In the genomic region with DNA sequence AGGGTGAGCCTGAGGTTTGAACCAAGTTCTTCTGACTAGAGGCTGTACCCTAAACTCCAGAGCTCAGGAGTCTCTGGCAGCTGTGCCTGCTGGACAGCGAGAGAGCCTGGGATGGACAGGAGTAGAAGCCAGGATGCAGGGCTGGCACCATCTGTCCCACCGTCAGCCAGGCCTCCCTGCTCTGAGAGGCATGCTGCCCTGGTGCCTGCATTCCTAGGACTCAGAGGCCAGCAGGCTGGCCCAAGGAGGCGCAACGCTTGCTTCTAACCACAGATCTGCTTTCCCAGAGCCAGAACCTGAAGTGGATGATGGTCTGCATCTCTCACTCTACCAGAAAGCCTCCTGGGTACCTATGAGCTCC, we compare ENCODE assay signal across 15 mouse cellular contexts.
DNase-seq lines count a peak whose midpoint lies in the region; ATAC-seq and TF ChIP-seq lines count a peak whose summit lies in the region.
"Had no signal": no experiment of that assay in that cellular context is flagged by ENCODE, and none has a peak within 500 bp of the region (broad histone marks: within the 10 kb centered on the region; RNA-seq: fewer than 3 reads in every experiment).

No protein-coding gene starts in this region.

- H3K4me1 ChIP-seq in hindbrain, embryonic 10.5 days (replicated peaks) = peaks cover 52% of the 10 kb centered on the region
- H3K4me1 ChIP-seq in hindbrain, postnatal 0 days (ENCODE audit: insufficient read depth, low read length) = peaks cover 12% of the 10 kb centered on the region; the same call in 1 of the 2 replicates
- H3K4me1 ChIP-seq in hindbrain, embryonic 12.5 days = peaks cover 36% of the 10 kb centered on the region

- H3K27ac ChIP-seq in hindbrain, embryonic 10.5 days = peak overlapping the region; percentile 59
- no peak overlapping the region for H3K27ac ChIP-seq in hindbrain, postnatal 0 days
- H3K27ac ChIP-seq in hindbrain, embryonic 12.5 days = 0 out of 2 replicates have a peak overlapping the region, but pooled peaks have one; percentile 17
- H3K27ac ChIP-seq in layer of hippocampus, adult 2 months = no peak overlapping the region
- H3K27ac ChIP-seq: embryonic facial prominence, embryonic 13.5 days had no signal

- peaks cover 88% of the 10 kb centered on the region for H3K36me3 ChIP-seq in hindbrain, embryonic 10.5 days
- H3K36me3 ChIP-seq in hindbrain, postnatal 0 days (ENCODE audit: insufficient read depth, low read length) = peaks cover 6% of the 10 kb centered on the region
- H3K36me3 ChIP-seq in hindbrain, embryonic 12.5 days = peaks cover 44% of the 10 kb centered on the region

- H3K9ac ChIP-seq in hindbrain, postnatal 0 days (replicated peaks; ENCODE audit: low read length) = no peak overlapping the region
- no peak overlapping the region for H3K9ac ChIP-seq in hindbrain, embryonic 12.5 days
- H3K9ac ChIP-seq: embryonic facial prominence, embryonic 13.5 days; forebrain, postnatal 0 days; limb, embryonic 12.5 days had no signal

- no peak for ATAC-seq in hindbrain, postnatal 0 days
- no peak for ATAC-seq in hindbrain, embryonic 12.5 days (ENCODE audit: low FRiP score)
- ATAC-seq: forebrain, postnatal 0 days had no signal

- no peak overlapping the region for H3K4me2 ChIP-seq in hindbrain, postnatal 0 days (ENCODE audit: low read depth, low read length)
- no peak overlapping the region for H3K4me2 ChIP-seq in hindbrain, embryonic 12.5 days (replicated peaks)
- H3K4me2 ChIP-seq: embryonic facial prominence, embryonic 13.5 days; heart, embryonic 11.5 days; limb, embryonic 12.5 days had no signal

- peak; percentile 61 for DNase-seq in cerebellum, adult 11 months
- DNase-seq in cerebellum, adult 9-10 months = no peak
- DNase-seq in hindbrain, embryonic 10.5 days (ENCODE audit: low spot score) = no peak
- no peak for DNase-seq in hindbrain, postnatal 0 days (ENCODE audit: low spot score)
- DNase-seq in Muller cell, postnatal 12 days (ENCODE audit: inconsistent ontology term) = peak; percentile 52
- no peak for DNase-seq in layer of hippocampus, adult 2 months (ENCODE audit: low spot score in 2 of 2)
- no peak for DNase-seq in right cerebral cortex, postnatal 36 days (ENCODE audit: low spot score in 2 of 2)
- DNase-seq: adrenal gland, postnatal 10 days; forebrain, postnatal 0 days; right cerebral cortex, postnatal 4 days; thymus, postnatal 14 days had no signal

- no peaks in the 10 kb centered on the region for H3K9me3 ChIP-seq in hindbrain, embryonic 10.5 days
- no peaks in the 10 kb centered on the region for H3K9me3 ChIP-seq in hindbrain, postnatal 0 days (ENCODE audit: low read length)
- no peaks in the 10 kb centered on the region for H3K9me3 ChIP-seq in hindbrain, embryonic 12.5 days (replicated peaks)
- H3K9me3 ChIP-seq: embryonic facial prominence, embryonic 13.5 days; limb, embryonic 12.5 days had no signal

- no peak overlapping the region for H3K4me3 ChIP-seq in hindbrain, embryonic 10.5 days
- no peak overlapping the region for H3K4me3 ChIP-seq in hindbrain, postnatal 0 days (ENCODE audit: low read length)
- no peak overlapping the region for H3K4me3 ChIP-seq in hindbrain, embryonic 12.5 days
- no peak overlapping the region for H3K4me3 ChIP-seq in layer of hippocampus, adult 2 months
- H3K4me3 ChIP-seq: embryonic facial prominence, embryonic 13.5 days; limb, embryonic 12.5 days had no signal

- H3K27me3 ChIP-seq in hindbrain, embryonic 10.5 days (ENCODE audit: insufficient read depth, poor library complexity, severe bottlenecking) = no peaks in the 10 kb centered on the region
- no peaks in the 10 kb centered on the region for H3K27me3 ChIP-seq in hindbrain, postnatal 0 days (ENCODE audit: insufficient read depth, low read length)
- no peaks in the 10 kb centered on the region for H3K27me3 ChIP-seq in hindbrain, embryonic 12.5 days
- H3K27me3 ChIP-seq: embryonic facial prominence, embryonic 13.5 days; limb, embryonic 12.5 days had no signal

- WGBS in hindbrain, embryonic 10.5 days = 91% methylated on average over 4 of the region's 4 CpGs
- 58% methylated on average over 4 of the region's 4 CpGs for WGBS in hindbrain, postnatal 0 days
- 86% methylated on average over 4 of the region's 4 CpGs for WGBS in hindbrain, embryonic 12.5 days

- TF ChIP-seq CTCF in hindbrain, postnatal 0 days (IDR thresholded peaks at IDR 0.05; ENCODE audit: low read depth) = no peak
- TF ChIP-seq CTCF in layer of hippocampus, adult 2 months (conservative IDR thresholded peaks at IDR 0.05) = no peak

Comparison
In these comparisons a context has a peak if more than half of its experiments do, and no peak if none do; other contexts are left out.
1. DNase-seq: peak in cerebellum, adult 11 months (single experiment) and Muller cell, postnatal 12 days (single experiment); none in cerebellum, adult 9-10 months (single experiment), hindbrain, embryonic 10.5 days (single experiment), hindbrain, postnatal 0 days (single experiment), layer of hippocampus, adult 2 months (0 of 2) and right cerebral cortex, postnatal 36 days (0 of 2).
2. H3K27ac ChIP-seq: peak in hindbrain, embryonic 10.5 days (single experiment) and hindbrain, embryonic 12.5 days (single experiment); none in hindbrain, postnatal 0 days (single experiment) and layer of hippocampus, adult 2 months (single experiment).